Mouse (Mus musculus): ENCODE measurements around the gene Ntn4. TPM values are rescaled to one million over a fixed set of nuclear protein-coding genes. Genes with fewer than 3 reads are reported as not detected.

Ntn4 gene
- total RNA-seq, 2 experiments from 2014 or later, result 11.1 to 11.3 TPM

- DNase-seq (ENCODE audit: extremely low spot score in 1 of 2, low spot score in 2 of 2), result no peak
- intact Hi-C loops (cut with DNase I), result no loop called here
These were observed 115.7 kb downstream of the Ntn4 start for GRCm38 (mm10) chr10:93756211-93756610.

- intact Hi-C loops (cut with DNase I), result no loop called here
- peak; percentile 48 to 67 for DNase-seq (ENCODE audit: extremely low spot score in 1 of 2, low spot score in 2 of 2)
These were observed 119.2 kb downstream of the Ntn4 start for GRCm38 (mm10) chr10:93759644-93760043.

GRCm38 (mm10) chr10:93760429-93760828 lies 119.9 kb downstream of the Ntn4 start:
- intact Hi-C loops (cut with DNase I), result no loop called here
- no peak for DNase-seq (ENCODE audit: extremely low spot score in 1 of 2, low spot score in 2 of 2)

- intact Hi-C loops (cut with DNase I), result no loop called here
- DNase-seq (ENCODE audit: extremely low spot score in 1 of 2, low spot score in 2 of 2), result no peak
These were observed 122.6 kb downstream of the Ntn4 start for GRCm38 (mm10) chr10:93763074-93763473.

- intact Hi-C loops (cut with DNase I), result no loop called here
- no peak for DNase-seq (ENCODE audit: extremely low spot score in 1 of 2, low spot score in 2 of 2)
These were observed 125.7 kb downstream of the Ntn4 start for GRCm38 (mm10) chr10:93766221-93766620.

- no peak for DNase-seq (ENCODE audit: extremely low spot score in 1 of 2, low spot score in 2 of 2)
- intact Hi-C loops (cut with DNase I), result no loop called here
These were observed 126.8 kb downstream of the Ntn4 start for GRCm38 (mm10) chr10:93767245-93767644.

GRCm38 (mm10) chr10:93768222-93768621 lies 127.7 kb downstream of the Ntn4 start:
- intact Hi-C loops (cut with DNase I), result no loop called here
- no peak for DNase-seq (ENCODE audit: extremely low spot score in 1 of 2, low spot score in 2 of 2)

- intact Hi-C loops (cut with DNase I), result no loop called here
- peak in 1 of 2 experiments; percentile 66 for DNase-seq (ENCODE audit: extremely low spot score in 1 of 2, low spot score in 2 of 2)
These were observed 131.5 kb downstream of the Ntn4 start for GRCm38 (mm10) chr10:93771931-93772465.

GRCm38 (mm10) chr10:93772492-93772891 lies 132.0 kb downstream of the Ntn4 start:
- intact Hi-C loops (cut with DNase I), result no loop called here

GRCm38 (mm10) chr10:93776731-93777151 lies 136.3 kb downstream of the Ntn4 start:
- intact Hi-C loops (cut with DNase I), result loop anchor here (5.0 kb wide), 1 partner anchor 164 kb away; no protein-coding TSS in a partner anchor
- no peak for DNase-seq (ENCODE audit: extremely low spot score in 1 of 2, low spot score in 2 of 2)

More at GRCm38 (mm10) chr10:93772492-93772891, 132.0 kb downstream of the Ntn4 start:
- DNase-seq (ENCODE audit: extremely low spot score in 1 of 2, low spot score in 2 of 2), result no peak

GRCm38 (mm10) chr10:93777372-93777771 lies 136.9 kb downstream of the Ntn4 start:
- intact Hi-C loops (cut with DNase I), result loop anchor here (5.0 kb wide), 1 partner anchor 165 kb away; no protein-coding TSS in a partner anchor
- peak in 1 of 2 experiments; percentile 51 for DNase-seq (ENCODE audit: extremely low spot score in 1 of 2, low spot score in 2 of 2)

GRCm38 (mm10) chr10:93783216-93784013 lies 142.9 kb downstream of the Ntn4 start:
- intact Hi-C loops (cut with DNase I), result no loop called here

More at GRCm38 (mm10) chr10:93783216-93784013, 142.9 kb downstream of the Ntn4 start:
- DNase-seq (ENCODE audit: extremely low spot score in 1 of 2, low spot score in 2 of 2), result no peak

Other genes starting within 250 kb of the Ntn4 start
- gene Lta4h, start 187.3 kb upstream of the Ntn4 start, total RNA-seq (2021), result 10 to 100 TPM; 76.5 to 77.9 TPM
- gene Hal, start 151.9 kb upstream of the Ntn4 start, total RNA-seq (2021), result under 1 TPM in 1 of 2 experiments, not detected in 1; 0.28 TPM
- 1 to 10 TPM; 2.1 to 3.0 TPM for gene Amdhd1, start 100.6 kb upstream of the Ntn4 start, total RNA-seq (2021)
- gene Ccdc38, start 100.0 kb upstream of the Ntn4 start, total RNA-seq (2021), result under 1 TPM in 1 of 2 experiments, not detected in 1; 0.15 TPM
- 10 to 100 TPM; 13.9 to 14.1 TPM for gene Snrpf, start 51.0 kb upstream of the Ntn4 start, total RNA-seq (2021)
- gene Usp44, start 190.9 kb downstream of the Ntn4 start, total RNA-seq (2021), result not detected